Comparison of ENCODE assay signal across 17 mouse cellular contexts in genomic region chr9:99995204-99995603, GRCm38 (mm10).
A peak's percentile ranks its signal among the peaks of the same experiment; 100 is the strongest.
DNase-seq lines count a peak whose midpoint lies in the region; ATAC-seq lines count a peak whose summit lies in the region.
"Had no signal": no experiment of that assay in that cellular context is flagged by ENCODE, and none has a peak within 500 bp of the region (broad histone marks: within the 10 kb centered on the region; RNA-seq: fewer than 3 reads in every experiment).

No protein-coding gene starts in this region.

- H3K27me3 ChIP-seq in hindbrain, embryonic 10.5 days (ENCODE audit: insufficient read depth, poor library complexity, severe bottlenecking): peaks cover 54% of the 10 kb centered on the region
- peaks cover 4% of the 10 kb centered on the region; the same call in 1 of the 2 replicates for H3K27me3 ChIP-seq in midbrain, embryonic 14.5 days (ENCODE audit: control insufficient read depth, insufficient read depth, low read length)
- H3K27me3 ChIP-seq: CH12.LX had no signal

- H3K27ac ChIP-seq in hindbrain, embryonic 10.5 days: no peak overlapping the region
- peak overlapping the region; percentile 70; the same call in 1 of the 2 replicates for H3K27ac ChIP-seq in midbrain, embryonic 14.5 days (replicated peaks; ENCODE audit: low read depth, low read length)
- H3K27ac ChIP-seq: gastrocnemius, adult 2 months; heart, adult 2 months; layer of hippocampus, adult 2 months; liver, embryonic 13.5 days; stomach, postnatal 0 days had no signal

- 52% methylated on average over 8 of the region's 8 CpGs for WGBS in hindbrain, embryonic 10.5 days
- 45% methylated on average over 8 of the region's 8 CpGs for WGBS in midbrain, embryonic 14.5 days

- H3K4me3 ChIP-seq in hindbrain, embryonic 10.5 days: peak overlapping the region; percentile 49
- no peak overlapping the region for H3K4me3 ChIP-seq in midbrain, embryonic 14.5 days (replicated peaks; ENCODE audit: low read depth, low read length)
- H3K4me3 ChIP-seq: erythroblast, embryonic 14.5 days; heart, adult 2 months; layer of hippocampus, adult 2 months; liver, embryonic 13.5 days had no signal

- peaks cover 18% of the 10 kb centered on the region for H3K4me1 ChIP-seq in hindbrain, embryonic 10.5 days (replicated peaks)
- peaks cover 14% of the 10 kb centered on the region for H3K4me1 ChIP-seq in midbrain, embryonic 14.5 days (ENCODE audit: control insufficient read depth, insufficient read depth, low read length)
- H3K4me1 ChIP-seq: liver, embryonic 13.5 days had no signal

- H3K36me3 ChIP-seq in hindbrain, embryonic 10.5 days: no peaks in the 10 kb centered on the region
- H3K36me3 ChIP-seq in midbrain, embryonic 14.5 days (ENCODE audit: control insufficient read depth, insufficient read depth, low read length): no peaks in the 10 kb centered on the region
- H3K36me3 ChIP-seq: liver, embryonic 13.5 days had no signal

- peak overlapping the region; percentile 62 for H3K4me2 ChIP-seq in midbrain, embryonic 14.5 days (ENCODE audit: low read length)
- H3K4me2 ChIP-seq: liver, embryonic 13.5 days had no signal

- peak; percentile 1 for DNase-seq in R1 (ENCODE audit: low read depth, low spot score)
- DNase-seq in ZHBTc4 (ENCODE audit: low read depth, low spot score): peak; percentile 4
- DNase-seq in hindbrain, embryonic 10.5 days (ENCODE audit: low spot score): peak; percentile 8
- peak; percentile 47 for DNase-seq in midbrain, embryonic 14.5 days
- DNase-seq in urinary bladder, postnatal 14 days (ENCODE audit: low spot score): no peak
- no peak for DNase-seq in liver
- no peak for DNase-seq in yolk sac, embryonic 10.5 days (ENCODE audit: low spot score)
- DNase-seq: adrenal gland, postnatal 14 days; gastrocnemius, adult 2 months; heart, adult 2 months; kidney, adult 11 months; liver, embryonic 13.5 days; lung, postnatal 10 days had no signal

- no peak; the same call in 1 of the 2 replicates for ATAC-seq in midbrain, embryonic 14.5 days (ENCODE audit: low FRiP score, low TSS enrichment)

- H3K9me3 ChIP-seq in hindbrain, embryonic 10.5 days: no peaks in the 10 kb centered on the region
- no peaks in the 10 kb centered on the region for H3K9me3 ChIP-seq in midbrain, embryonic 14.5 days (ENCODE audit: control insufficient read depth, low read length)
- H3K9me3 ChIP-seq: liver, embryonic 13.5 days had no signal

- no peak overlapping the region for H3K9ac ChIP-seq in midbrain, embryonic 14.5 days (replicated peaks; ENCODE audit: low read length)
- H3K9ac ChIP-seq: liver, embryonic 13.5 days had no signal

Comparison
In these comparisons a context has a peak if more than half of its experiments do, and no peak if none do; other contexts are left out.
1. DNase-seq: peak in R1 (single experiment), ZHBTc4 (single experiment), hindbrain, embryonic 10.5 days (single experiment) and midbrain, embryonic 14.5 days (single experiment); none in urinary bladder, postnatal 14 days (single experiment), liver (single experiment) and yolk sac, embryonic 10.5 days (single experiment).